Mouse (Mus musculus) colon, adult 2 months (tissue): Measurements from ENCODE around the gene Pxk. TPM values are rescaled to one million over a fixed set of nuclear protein-coding genes. Genes with fewer than 3 reads are reported as not detected.

Experiments
- polyA plus RNA-seq: library from polyadenylated mRNA; depleted of rRNA; stranded (reverse); fragments of >200 nt; gene quantifications from 2 replicates; pipeline ENCODE4 v1.2.3, GENCODE M21; 2012; rRNA removed

Gene Pxk
- 23.0 and 37.5 TPM in 2 replicates for polyA plus RNA-seq

DNA sequence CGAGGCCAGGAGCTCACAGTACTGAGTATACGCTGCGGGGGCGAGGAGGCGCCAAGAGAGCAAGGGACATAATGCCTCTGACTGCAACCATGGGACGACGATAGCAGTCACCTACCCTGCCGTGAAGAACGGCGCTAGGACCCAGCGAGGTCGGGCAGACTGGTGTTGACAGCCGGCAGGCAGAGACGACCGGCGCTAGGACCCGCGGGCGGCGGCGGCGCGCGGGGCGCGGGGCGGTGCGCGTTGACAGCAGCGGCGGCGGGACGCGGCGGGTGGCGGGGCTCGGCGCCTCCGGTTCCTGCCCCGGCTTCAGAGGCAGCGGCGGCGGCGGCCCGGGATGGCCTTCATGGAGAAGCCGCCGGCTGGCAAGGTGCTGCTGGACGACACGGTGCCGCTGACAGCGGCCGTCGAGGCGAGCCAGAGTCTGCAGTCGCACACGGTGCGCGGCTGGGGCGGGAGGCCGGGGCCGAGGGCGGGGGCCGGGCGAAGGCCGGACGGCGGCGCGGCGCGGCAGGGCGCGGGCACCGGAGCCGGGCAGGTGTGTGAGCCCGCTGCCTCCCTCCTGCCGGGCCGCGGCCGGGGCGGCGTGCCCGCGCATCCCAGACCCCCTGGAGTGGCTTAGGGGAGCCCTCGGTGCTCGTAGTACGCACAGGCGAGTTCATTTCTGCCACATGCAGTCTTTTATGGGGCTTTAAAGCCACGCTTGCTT is at the start of gene Pxk:
TSS of gene Pxk (plus strand) at position 234 of the 709 bp plus-strand sequence.

DNA sequence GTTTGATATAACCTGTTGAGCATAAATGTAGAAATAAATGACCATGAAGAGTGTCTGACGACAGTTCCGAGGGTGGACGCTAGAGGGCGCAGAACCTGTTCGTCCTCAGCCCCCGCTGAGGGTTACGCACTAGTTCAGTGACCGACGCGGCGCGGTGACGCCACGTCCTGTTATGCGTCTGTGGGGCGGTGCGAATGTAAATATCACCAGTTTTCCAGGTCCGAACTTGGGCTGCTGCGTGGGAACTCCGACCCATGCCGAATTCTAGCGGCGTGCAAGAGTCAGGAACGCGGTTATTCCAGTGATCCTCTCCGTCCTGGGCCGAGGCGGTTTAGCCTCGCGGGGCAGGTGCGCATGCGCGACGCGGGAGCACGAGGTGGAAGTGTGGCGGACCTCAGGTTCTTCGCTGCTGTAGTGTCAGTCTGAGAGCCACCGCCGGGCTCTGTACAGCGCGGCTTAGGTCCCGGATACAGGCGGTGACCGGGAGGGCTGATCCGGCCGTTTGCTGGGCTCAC is 17.8 kb upstream of the Pxk start, which contains the start of gene Rpp14:
TSS of gene Rpp14 (plus strand) at position 203 of the 515 bp plus-strand sequence.

DNA sequence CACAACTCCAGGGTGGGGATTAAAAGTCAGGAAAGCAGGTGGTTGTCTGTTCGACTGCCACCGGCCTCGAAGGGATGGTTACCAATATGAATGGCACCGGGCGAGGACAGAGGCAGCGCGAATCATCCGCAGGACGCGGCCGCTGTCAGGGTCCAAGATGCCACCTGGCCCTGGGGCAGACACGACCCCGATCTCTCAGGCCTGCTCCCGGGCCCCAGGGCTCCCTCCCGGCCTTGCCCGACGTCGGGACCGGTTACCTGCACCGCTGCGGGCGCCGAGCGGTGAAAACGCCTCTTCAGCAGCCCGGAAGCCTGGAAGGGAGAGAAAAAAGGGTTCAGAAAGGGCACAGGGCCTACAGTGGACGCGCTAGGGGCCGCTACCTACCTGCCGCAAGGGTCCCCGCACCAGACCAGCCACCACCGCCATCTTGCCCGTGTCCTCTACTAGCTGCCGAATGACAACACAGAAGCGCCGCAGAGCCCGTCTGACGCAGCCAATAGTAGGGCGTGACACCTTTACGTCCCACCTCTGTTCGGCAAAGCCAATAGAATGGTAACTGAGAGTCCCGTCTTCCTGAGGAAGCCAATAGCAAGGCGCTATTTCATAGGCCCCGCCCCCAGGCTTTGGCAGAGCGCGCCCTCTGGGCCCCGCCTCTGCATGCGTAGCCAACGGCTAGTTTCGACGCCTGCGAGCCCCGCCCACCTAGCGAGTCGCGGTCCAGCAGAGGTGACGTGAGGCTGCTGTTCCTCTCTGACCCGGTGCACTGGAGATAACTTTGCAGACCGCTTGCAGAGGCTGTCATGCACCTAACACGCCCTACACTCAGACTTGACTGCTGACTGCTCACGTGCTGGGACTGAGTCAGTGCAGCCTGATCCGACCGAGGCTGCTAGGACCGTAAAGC is 74.7 kb downstream of the Pxk start, which contains the start of gene Pdhb:
TSS of gene Pdhb (minus strand) at position 519 of the 904 bp plus-strand sequence.

DNA sequence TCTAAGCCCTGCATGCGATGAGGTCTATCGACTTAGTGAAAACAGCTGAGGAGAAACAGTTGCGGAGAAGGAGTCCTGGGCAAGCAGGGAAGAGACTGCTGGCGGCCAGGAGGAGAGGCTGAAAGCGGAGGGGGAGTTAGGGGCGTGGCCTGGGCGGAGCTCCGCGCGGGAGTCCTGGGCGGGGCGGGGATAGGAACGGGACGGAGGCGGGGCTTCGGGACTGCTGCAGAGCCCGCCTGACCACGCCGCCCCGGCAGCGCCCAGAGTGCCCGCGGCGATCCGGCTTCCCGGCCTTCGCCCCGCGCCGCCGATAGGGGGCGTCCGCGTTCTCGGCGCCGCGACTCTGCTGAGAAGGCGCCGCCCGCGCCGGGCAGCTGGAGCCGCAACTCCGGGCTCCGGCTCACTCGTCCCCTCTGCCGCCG is 115.8 kb downstream of the Pxk start, which contains the start of gene Kctd6:
TSS of gene Kctd6 (plus strand) at position 338 of the 422 bp plus-strand sequence.

Other genes starting within 250 kb of the Pxk start
- not detected in 2 replicates for gene Gm45521, start 140.9 kb upstream of the Pxk start, polyA plus RNA-seq
- 3.5 and 4.1 TPM in 2 replicates for gene Dnase1l3, start 103.6 kb upstream of the Pxk start, polyA plus RNA-seq
- 34.6 and 40.3 TPM in 2 replicates for gene Abhd6, start 95.3 kb upstream of the Pxk start, polyA plus RNA-seq
- gene Rpp14, start 17.8 kb upstream of the Pxk start, polyA plus RNA-seq = 3.9 and 5.5 TPM in 2 replicates
- 33.3 and 34.0 TPM in 2 replicates for gene Pdhb, start 74.8 kb downstream of the Pxk start, polyA plus RNA-seq
- gene Kctd6, start 115.9 kb downstream of the Pxk start, polyA plus RNA-seq = 4.3 and 5.0 TPM in 2 replicates
- 2.1 and 2.2 TPM in 2 replicates for gene Acox2, start 161.1 kb downstream of the Pxk start, polyA plus RNA-seq
- 0.83 and 1.2 TPM in 2 replicates for gene Fam107a, start 219.8 kb downstream of the Pxk start, polyA plus RNA-seq